Mouse (Mus musculus): ENCODE measurements at regions not wholly inside any gene's neighbourhood (a gene's known extent, or its start where the extent isn't known, plus 50 kb on each side); places are given as distances from the start of the nearest gene placed in this dataset.

- Histone ChIP-seq H3K36me3 (ENCODE audit: control insufficient read depth, insufficient read depth, low read length) (no peaks in the 10 kb centered on the region), H3K9me3 (ENCODE audit: control insufficient read depth, low read length) (no peaks in the 10 kb centered on the region), H3K4me3 (ENCODE audit: low read depth, low read length) (no peak overlapping the region), H3K27me3 (replicated peaks; ENCODE audit: control insufficient read depth, insufficient read depth, low read length) (no peaks in the 10 kb centered on the region), H3K9ac (ENCODE audit: low read length) (no peak overlapping the region), H3K4me2 (ENCODE audit: low read length) (no peak overlapping the region), H3K27ac (ENCODE audit: low read depth) (no peak overlapping the region), H3K4me1 (replicated peaks; ENCODE audit: control insufficient read depth, insufficient read depth, low read length) (no peaks in the 10 kb centered on the region)
- DNase-seq (ENCODE audit: low spot score) (no peak), ATAC-seq (replicated peaks; ENCODE audit: low FRiP score, low TSS enrichment, low read depth) (no peak)
Observed at GRCm38 (mm10) chr6:110439509-110439908, 205.9 kb upstream of the Grm7 start.

GRCm38 (mm10) chr6:110463370-110463769, 182.0 kb upstream of the Grm7 start:
- WGBS, result 52% methylated on average over 1 of the region's 1 CpGs
- Histone ChIP-seq H3K9ac (ENCODE audit: low read length) (no peak overlapping the region), H3K9me3 (ENCODE audit: control insufficient read depth, low read length) (no peaks in the 10 kb centered on the region), H3K4me3 (ENCODE audit: low read depth, low read length) (no peak overlapping the region), H3K4me1 (replicated peaks; ENCODE audit: control insufficient read depth, insufficient read depth, low read length) (no peaks in the 10 kb centered on the region), H3K36me3 (ENCODE audit: control insufficient read depth, insufficient read depth, low read length) (no peaks in the 10 kb centered on the region), H3K27me3 (replicated peaks; ENCODE audit: control insufficient read depth, insufficient read depth, low read length) (no peaks in the 10 kb centered on the region), H3K27ac (ENCODE audit: low read depth) (no peak overlapping the region), H3K4me2 (ENCODE audit: low read length) (no peak overlapping the region)
- DNase-seq (ENCODE audit: low spot score), result no peak
- no peak for ATAC-seq (replicated peaks; ENCODE audit: low FRiP score, low TSS enrichment, low read depth)

DNA sequence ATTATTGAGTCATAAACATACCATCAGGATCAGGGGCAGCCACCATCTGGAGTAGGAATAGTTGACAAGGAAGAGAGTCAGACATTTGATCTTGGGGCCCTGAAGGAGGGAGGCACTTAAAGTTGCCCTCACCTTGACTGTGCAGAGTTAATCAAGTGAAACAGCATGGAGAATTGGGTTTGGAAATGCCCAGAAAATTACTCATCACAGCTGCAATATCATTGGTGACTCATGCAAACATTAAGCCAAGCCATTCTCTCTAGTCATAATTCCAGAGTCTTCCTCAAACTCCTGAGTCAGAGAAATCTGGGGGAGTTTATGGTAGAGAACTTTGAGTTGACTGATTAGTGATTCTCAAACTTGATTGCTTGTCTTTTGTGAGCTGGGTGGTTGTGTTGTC, 177.7 kb upstream of the Grm7 start:
- Histone ChIP-seq H3K9ac (ENCODE audit: low read length) (no peak overlapping the region), H3K9me3 (ENCODE audit: control insufficient read depth, low read length) (no peaks in the 10 kb centered on the region), H3K27me3 (replicated peaks; ENCODE audit: control insufficient read depth, insufficient read depth, low read length) (no peaks in the 10 kb centered on the region), H3K4me2 (ENCODE audit: low read length) (no peak overlapping the region), H3K27ac (ENCODE audit: low read depth) (no peak overlapping the region), H3K36me3 (ENCODE audit: control insufficient read depth, insufficient read depth, low read length) (no peaks in the 10 kb centered on the region), H3K4me3 (ENCODE audit: low read depth, low read length) (no peak overlapping the region), H3K4me1 (replicated peaks; ENCODE audit: control insufficient read depth, insufficient read depth, low read length) (no peaks in the 10 kb centered on the region)
- no peak for ATAC-seq (replicated peaks; ENCODE audit: low FRiP score, low TSS enrichment, low read depth)
- no peak for DNase-seq (ENCODE audit: low spot score)

GRCm38 (mm10) chr6:110505861-110506260, 139.5 kb upstream of the Grm7 start:
- Histone ChIP-seq H3K27me3 (replicated peaks; ENCODE audit: control insufficient read depth, insufficient read depth, low read length) (no peaks in the 10 kb centered on the region), H3K9me3 (ENCODE audit: control insufficient read depth, low read length) (no peaks in the 10 kb centered on the region), H3K4me1 (replicated peaks; ENCODE audit: control insufficient read depth, insufficient read depth, low read length) (no peaks in the 10 kb centered on the region), H3K4me3 (ENCODE audit: low read depth, low read length) (no peak overlapping the region), H3K4me2 (ENCODE audit: low read length) (no peak overlapping the region), H3K27ac (ENCODE audit: low read depth) (no peak overlapping the region), H3K36me3 (ENCODE audit: control insufficient read depth, insufficient read depth, low read length) (no peaks in the 10 kb centered on the region), H3K9ac (ENCODE audit: low read length) (no peak overlapping the region)
- ATAC-seq (replicated peaks; ENCODE audit: low FRiP score, low TSS enrichment, low read depth) (no peak), DNase-seq (ENCODE audit: low spot score) (no peak)
- 74% methylated on average over 2 of the region's 2 CpGs for WGBS

DNA sequence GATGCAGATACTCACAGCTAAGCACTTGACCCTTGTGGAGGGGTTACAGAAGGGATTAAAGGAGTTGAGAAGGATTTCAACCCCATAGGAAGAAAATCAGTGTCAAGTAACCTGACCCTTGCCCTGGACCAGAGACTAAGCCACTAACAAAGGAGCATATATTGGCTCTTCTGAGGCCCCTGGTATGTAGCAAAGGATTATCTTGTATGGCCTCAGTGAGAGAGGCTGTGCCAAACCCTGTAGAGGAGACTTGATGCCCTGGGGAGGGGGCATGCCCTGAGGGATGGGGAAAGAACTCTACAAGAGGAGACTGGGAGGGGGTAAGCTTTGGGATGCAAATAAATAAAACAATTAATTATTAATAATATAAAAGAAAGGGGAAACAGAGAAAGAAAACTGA, 134.9 kb upstream of the Grm7 start:
- Histone ChIP-seq H3K4me3 (ENCODE audit: low read depth, low read length) (no peak overlapping the region), H3K9ac (ENCODE audit: low read length) (no peak overlapping the region), H3K9me3 (ENCODE audit: control insufficient read depth, low read length) (no peaks in the 10 kb centered on the region), H3K27ac (ENCODE audit: low read depth) (no peak overlapping the region), H3K4me1 (replicated peaks; ENCODE audit: control insufficient read depth, insufficient read depth, low read length) (no peaks in the 10 kb centered on the region), H3K4me2 (ENCODE audit: low read length) (no peak overlapping the region), H3K36me3 (ENCODE audit: control insufficient read depth, insufficient read depth, low read length) (no peaks in the 10 kb centered on the region), H3K27me3 (replicated peaks; ENCODE audit: control insufficient read depth, insufficient read depth, low read length) (no peaks in the 10 kb centered on the region)
- no peak for ATAC-seq (replicated peaks; ENCODE audit: low FRiP score, low TSS enrichment, low read depth)
- no peak for DNase-seq (ENCODE audit: low spot score)

- H3K4me2 ChIP-seq (ENCODE audit: low read length), result no peak overlapping the region
- no peak overlapping the region for H3K27ac ChIP-seq (ENCODE audit: low read depth)
- H3K9me3 ChIP-seq (ENCODE audit: control insufficient read depth, low read length), result no peaks in the 10 kb centered on the region
- no peak overlapping the region for H3K4me3 ChIP-seq (ENCODE audit: low read depth, low read length)
- H3K4me1 ChIP-seq (replicated peaks; ENCODE audit: control insufficient read depth, insufficient read depth, low read length), result no peaks in the 10 kb centered on the region
- WGBS, result 82% methylated on average over 4 of the region's 4 CpGs
- H3K36me3 ChIP-seq (ENCODE audit: control insufficient read depth, insufficient read depth, low read length), result no peaks in the 10 kb centered on the region
- DNase-seq (ENCODE audit: low spot score) (no peak), ATAC-seq (replicated peaks; ENCODE audit: low FRiP score, low TSS enrichment, low read depth) (no peak)
- H3K27me3 ChIP-seq (replicated peaks; ENCODE audit: control insufficient read depth, insufficient read depth, low read length), result no peaks in the 10 kb centered on the region
- no peak overlapping the region for H3K9ac ChIP-seq (ENCODE audit: low read length)
Observed at GRCm38 (mm10) chr6:110538731-110539191, 106.6 kb upstream of the Grm7 start.

DNA sequence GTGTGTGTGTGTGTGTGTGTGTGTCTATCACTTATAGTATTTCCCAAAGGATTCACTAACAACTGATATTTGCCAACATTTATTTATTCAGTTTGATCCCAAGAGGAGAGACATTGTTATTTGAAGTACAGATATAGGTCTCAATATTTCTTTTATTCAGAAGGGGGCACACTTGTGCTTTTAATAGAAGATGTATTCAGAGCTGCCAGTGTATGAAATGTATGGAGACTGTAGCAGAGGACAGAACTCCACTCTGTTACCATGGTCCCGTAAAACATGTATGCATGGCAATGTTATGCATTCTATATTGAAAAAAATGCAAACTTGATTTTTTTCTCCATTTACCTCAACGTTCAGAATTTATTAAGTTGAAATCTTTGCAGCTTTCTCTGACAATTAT, 99.8 kb upstream of the Grm7 start:
- no peak for DNase-seq (ENCODE audit: low spot score)
- H3K9ac ChIP-seq (ENCODE audit: low read length), result no peak overlapping the region

GRCm38 (mm10) chr6:110554847-110555246, 90.5 kb upstream of the Grm7 start:
- Histone ChIP-seq H3K9ac (ENCODE audit: low read length) (no peak overlapping the region), H3K27ac (ENCODE audit: low read depth) (no peak overlapping the region), H3K4me3 (ENCODE audit: low read depth, low read length) (no peak overlapping the region), H3K4me1 (replicated peaks; ENCODE audit: control insufficient read depth, insufficient read depth, low read length) (no peaks in the 10 kb centered on the region), H3K27me3 (replicated peaks; ENCODE audit: control insufficient read depth, insufficient read depth, low read length) (no peaks in the 10 kb centered on the region), H3K4me2 (ENCODE audit: low read length) (no peak overlapping the region), H3K9me3 (ENCODE audit: control insufficient read depth, low read length) (no peaks in the 10 kb centered on the region), H3K36me3 (ENCODE audit: control insufficient read depth, insufficient read depth, low read length) (no peaks in the 10 kb centered on the region)
- DNase-seq (ENCODE audit: low spot score) (no peak), ATAC-seq (replicated peaks; ENCODE audit: low FRiP score, low TSS enrichment, low read depth) (no peak)
- WGBS, result 77% methylated on average over 3 of the region's 3 CpGs

More for the DNA sequence above, 99.8 kb upstream of the Grm7 start:
- 68% methylated on average over 2 of the region's 2 CpGs for WGBS
- no peak for ATAC-seq (replicated peaks; ENCODE audit: low FRiP score, low TSS enrichment, low read depth)
- no peaks in the 10 kb centered on the region for H3K27me3 ChIP-seq (replicated peaks; ENCODE audit: control insufficient read depth, insufficient read depth, low read length)
- H3K36me3 ChIP-seq (ENCODE audit: control insufficient read depth, insufficient read depth, low read length), result no peaks in the 10 kb centered on the region
- no peak overlapping the region for H3K4me2 ChIP-seq (ENCODE audit: low read length)
- H3K4me3 ChIP-seq (ENCODE audit: low read depth, low read length), result no peak overlapping the region
- no peaks in the 10 kb centered on the region for H3K9me3 ChIP-seq (ENCODE audit: control insufficient read depth, low read length)
- no peak overlapping the region for H3K27ac ChIP-seq (ENCODE audit: low read depth)
- no peaks in the 10 kb centered on the region for H3K4me1 ChIP-seq (replicated peaks; ENCODE audit: control insufficient read depth, insufficient read depth, low read length)

- Histone ChIP-seq H3K9me3 (ENCODE audit: control insufficient read depth, low read length) (no peaks in the 10 kb centered on the region), H3K9ac (ENCODE audit: low read length) (no peak overlapping the region), H3K36me3 (ENCODE audit: control insufficient read depth, insufficient read depth, low read length) (no peaks in the 10 kb centered on the region), H3K4me1 (replicated peaks; ENCODE audit: control insufficient read depth, insufficient read depth, low read length) (no peaks in the 10 kb centered on the region), H3K4me3 (ENCODE audit: low read depth, low read length) (no peak overlapping the region), H3K4me2 (ENCODE audit: low read length) (no peak overlapping the region), H3K27ac (ENCODE audit: low read depth) (no peak overlapping the region), H3K27me3 (replicated peaks; ENCODE audit: control insufficient read depth, insufficient read depth, low read length) (no peaks in the 10 kb centered on the region)
- WGBS, result 71% methylated on average over 2 of the region's 2 CpGs
- DNase-seq (ENCODE audit: low spot score) (no peak), ATAC-seq (replicated peaks; ENCODE audit: low FRiP score, low TSS enrichment, low read depth) (no peak)
Observed at GRCm38 (mm10) chr6:110559656-110560055, 85.7 kb upstream of the Grm7 start.
